Comparison of ENCODE assay signal across 10 mouse cellular contexts in genomic region chrX:48139368-48140285, GRCm38 (mm10). TPM values are rescaled to one million over a fixed set of nuclear protein-coding genes. Genes with fewer than 3 reads are reported as not detected.
DNase-seq lines count a peak whose midpoint lies in the region; ATAC-seq and TF ChIP-seq lines count a peak whose summit lies in the region.
"Had no signal": no experiment of that assay in that cellular context is flagged by ENCODE, and none has a peak within 500 bp of the region (broad histone marks: within the 10 kb centered on the region; RNA-seq: fewer than 3 reads in every experiment).

No protein-coding gene starts in this region.

- H3K4me1 ChIP-seq in liver, postnatal 0 days (ENCODE audit: insufficient read depth): peaks cover 8% of the 10 kb centered on the region; the same call in 1 of the 2 replicates

- H3K27ac ChIP-seq in gastrocnemius, adult 2 months: no peak overlapping the region
- H3K27ac ChIP-seq in liver, postnatal 0 days (ENCODE audit: low read depth): peak overlapping the region; percentile 86
- no peak overlapping the region for H3K27ac ChIP-seq in layer of hippocampus, adult 2 months

- TF ChIP-seq EP300 in liver, postnatal 0 days (IDR thresholded peaks at IDR 0.05; ENCODE audit: low read depth): no peak

- H3K27me3 ChIP-seq in liver, postnatal 0 days (ENCODE audit: insufficient read depth, low read length): no peaks in the 10 kb centered on the region

- intact Hi-C loops in gastrocnemius, adult 2 months (cut with DNase I): no loop called here
- intact Hi-C loops in gastrocnemius, postnatal 14 days (cut with DNase I; ENCODE audit: low total_unique reads): no loop called here
- intact Hi-C loops in left cerebral cortex, postnatal 14 days (cut with DNase I): no loop called here

- no peak for TF ChIP-seq CTCF in gastrocnemius, adult 2 months (IDR thresholded peaks at IDR 0.05)
- TF ChIP-seq CTCF in liver, postnatal 0 days (IDR thresholded peaks at IDR 0.05; ENCODE audit: low read depth): no peak
- no peak for TF ChIP-seq CTCF in layer of hippocampus, adult 2 months (conservative IDR thresholded peaks at IDR 0.05)

- H3K9ac ChIP-seq in liver, postnatal 0 days (replicated peaks): 0 out of 2 replicates have a peak overlapping the region, but pooled peaks have one; percentile 16

- no peaks in the 10 kb centered on the region for H3K9me3 ChIP-seq in liver, postnatal 0 days (ENCODE audit: low read length)

- 46% methylated on average over 14 of the region's 14 CpGs for WGBS in liver, postnatal 0 days (ENCODE audit: insufficient replicate concordance)

- H3K4me3 ChIP-seq in gastrocnemius, adult 2 months: no peak overlapping the region
- H3K4me3 ChIP-seq in liver, postnatal 0 days (ENCODE audit: low read depth, low read length): no peak overlapping the region
- H3K4me3 ChIP-seq in layer of hippocampus, adult 2 months: no peak overlapping the region

- H3K36me3 ChIP-seq in liver, postnatal 0 days (replicated peaks; ENCODE audit: insufficient read depth, low read length): no peaks in the 10 kb centered on the region

- no peak for ATAC-seq in liver, postnatal 0 days

- H3K4me2 ChIP-seq in liver, postnatal 0 days (ENCODE audit: low read depth, low read length): peak overlapping the region; percentile 49

- DNase-seq in gastrocnemius, adult 2 months: peak; percentile 26
- DNase-seq in gastrocnemius, postnatal 14 days: no peak
- peak; percentile 11 for DNase-seq in urinary bladder, postnatal 14 days (ENCODE audit: low spot score)
- no peak for DNase-seq in urinary bladder, adult 18-20 months (ENCODE audit: low spot score in 2 of 2)
- DNase-seq in liver, postnatal 0 days: peak; percentile 11
- DNase-seq in adrenal gland, postnatal 14 days: no peak
- DNase-seq in layer of hippocampus, adult 2 months (ENCODE audit: low spot score in 2 of 2): no peak
- no peak for DNase-seq in left cerebral cortex, postnatal 14 days (ENCODE audit: low spot score in 2 of 2)
- DNase-seq: adrenal gland, postnatal 25 days; kidney, adult 18-20 months had no signal

RNA-seq across cellular contexts. Expression of gene Sash3, which starts 6.6 kb away (rescaled TPM):
- total RNA-seq in gastrocnemius, adult 2 months (2021): under 1 TPM; 0.17 to 0.28 TPM
- under 1 TPM; 0.51 to 0.55 TPM for total RNA-seq in gastrocnemius, postnatal 14 days (2021)
- 8.4 and 9.3 TPM in 2 replicates for polyA plus RNA-seq in liver, postnatal 0 days (2015; fragmentation: Nextera tagmentation; extraction: Ambion mirVana)
- 1.6 and 12.3 TPM in 2 replicates for total RNA-seq in adrenal gland, postnatal 14 days (2021)
- 1 to 10 TPM; 1.5 to 1.8 TPM for total RNA-seq in layer of hippocampus, adult 2 months (2021)
- 1 to 10 TPM; 1.5 to 1.8 TPM for total RNA-seq in left cerebral cortex, postnatal 14 days (2021)

RNA-seq across cellular contexts. Expression of gene Xpnpep2, which starts 31.1 kb away (rescaled TPM):
- total RNA-seq in gastrocnemius, adult 2 months (2021): under 1 TPM; 0.59 to 0.89 TPM
- total RNA-seq in gastrocnemius, postnatal 14 days (2021): 1 to 10 TPM in 1 of 2 experiments, under 1 TPM in 1; 0.49 to 1.7 TPM
- 0.05 TPM in 1 of 2 replicates, not detected in the other for polyA plus RNA-seq in liver, postnatal 0 days (2015; fragmentation: Nextera tagmentation; extraction: Ambion mirVana)
- total RNA-seq in adrenal gland, postnatal 14 days (2021): 1.1 and 1.5 TPM in 2 replicates
- under 1 TPM; 0.29 to 0.49 TPM for total RNA-seq in layer of hippocampus, adult 2 months (2021)
- total RNA-seq in left cerebral cortex, postnatal 14 days (2021): under 1 TPM; 0.40 to 0.48 TPM

Comparison
In these comparisons a context has a peak if more than half of its experiments do, and no peak if none do; other contexts are left out.
1. DNase-seq: peak in gastrocnemius, adult 2 months (single experiment), urinary bladder, postnatal 14 days (single experiment) and liver, postnatal 0 days (single experiment); none in gastrocnemius, postnatal 14 days (single experiment), urinary bladder, adult 18-20 months (0 of 2), adrenal gland, postnatal 14 days (single experiment), layer of hippocampus, adult 2 months (0 of 2) and left cerebral cortex, postnatal 14 days (0 of 2).